Mouse (Mus musculus): ENCODE data around the gene Svs5. TPM values are rescaled to one million over a fixed set of nuclear protein-coding genes. Genes with fewer than 3 reads are reported as not detected.

Gene Svs5
- polyA plus RNA-seq, 1 experiment from 2014 or later, result not detected

DNA sequence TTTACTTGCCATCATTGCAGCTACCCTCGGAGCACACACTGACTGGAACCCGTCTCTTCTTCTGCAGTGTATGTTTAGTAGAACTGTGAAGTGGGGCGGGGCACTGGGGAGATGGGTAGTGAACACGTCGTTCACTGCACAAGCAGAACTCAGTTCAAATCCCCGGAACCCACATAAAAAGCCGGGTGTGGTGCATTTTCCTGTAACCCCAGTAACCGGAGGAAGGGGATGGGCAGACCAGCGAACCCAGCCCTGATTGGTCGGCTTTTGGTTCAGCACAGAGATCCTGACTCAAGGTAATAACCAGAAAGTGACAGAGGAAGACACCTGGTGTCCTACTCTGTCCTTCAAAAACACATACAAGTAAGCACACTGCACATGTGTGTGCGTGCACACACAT, 20.8 kb downstream of the Svs5 start:
- Histone ChIP-seq H3K9me3 (ENCODE audit: control insufficient read depth, low read length) (no peaks in the 10 kb centered on the region), H3K27ac (ENCODE audit: low read depth, low read length) (no peak overlapping the region), H3K4me1 (ENCODE audit: control insufficient read depth, insufficient read depth, low read depth, low read length) (no peaks in the 10 kb centered on the region), H3K9ac (ENCODE audit: low read depth, low read length) (no peak overlapping the region), H3K27me3 (replicated peaks; ENCODE audit: control insufficient read depth, insufficient read depth, low read length) (no peaks in the 10 kb centered on the region), H3K4me2 (ENCODE audit: low read length) (no peak overlapping the region), H3K36me3 (ENCODE audit: control insufficient read depth, insufficient read depth, low read length) (no peaks in the 10 kb centered on the region), H3K4me3 (ENCODE audit: low read length) (no peak overlapping the region)
- WGBS, result 94% methylated on average over 11 of the region's 11 CpGs
- ATAC-seq, result no peak

DNA sequence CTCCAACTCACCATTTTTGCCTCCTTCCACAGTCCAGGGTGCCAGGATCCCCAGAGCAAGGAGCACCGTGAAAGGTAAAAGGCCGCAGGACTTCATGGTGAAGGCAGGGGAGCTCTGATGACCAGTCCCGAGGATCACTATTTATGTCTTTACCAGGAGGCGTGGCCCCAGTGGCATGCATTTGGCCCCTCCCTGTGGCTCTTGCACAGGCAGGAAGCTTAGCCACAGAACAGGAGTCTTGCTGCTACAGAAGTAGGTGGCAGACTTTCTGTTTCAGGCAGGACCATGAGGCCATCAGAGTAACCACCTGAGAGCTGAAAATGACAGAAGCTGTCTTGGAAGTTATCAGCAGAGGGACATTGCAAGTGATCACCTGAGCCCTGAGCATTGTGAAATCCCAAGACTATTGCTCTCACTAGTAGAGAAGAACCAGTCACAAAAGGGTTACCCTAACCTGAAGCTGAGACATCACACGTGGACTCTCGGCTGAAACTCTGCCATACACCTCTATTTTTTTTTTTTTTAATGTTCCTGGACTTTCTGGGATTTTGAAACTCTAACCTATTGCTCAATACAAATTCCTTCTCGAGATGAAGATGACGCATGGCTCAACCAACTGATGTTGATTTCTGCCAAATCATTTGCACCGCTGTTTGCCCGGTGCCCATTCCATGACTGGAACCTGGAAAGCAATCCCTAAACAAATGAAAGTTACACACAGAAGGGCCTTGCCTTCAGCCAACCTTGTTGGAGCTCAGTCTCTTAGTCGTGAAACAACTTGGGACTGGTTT, 23.8 kb downstream of the Svs5 start:
- no peak overlapping the region for H3K9ac ChIP-seq (ENCODE audit: low read depth, low read length)
- H3K36me3 ChIP-seq (ENCODE audit: control insufficient read depth, insufficient read depth, low read length), result no peaks in the 10 kb centered on the region
- WGBS, result 80% methylated on average over 11 of the region's 11 CpGs
- ATAC-seq, result no peak
- no peak overlapping the region for H3K4me3 ChIP-seq (ENCODE audit: low read length)
- H3K4me2 ChIP-seq (ENCODE audit: low read length), result no peak overlapping the region
- H3K27me3 ChIP-seq (replicated peaks; ENCODE audit: control insufficient read depth, insufficient read depth, low read length), result no peaks in the 10 kb centered on the region
- no peak overlapping the region for H3K27ac ChIP-seq (ENCODE audit: low read depth, low read length)
- no peaks in the 10 kb centered on the region for H3K9me3 ChIP-seq (ENCODE audit: control insufficient read depth, low read length)
- no peaks in the 10 kb centered on the region for H3K4me1 ChIP-seq (ENCODE audit: control insufficient read depth, insufficient read depth, low read depth, low read length)

DNA sequence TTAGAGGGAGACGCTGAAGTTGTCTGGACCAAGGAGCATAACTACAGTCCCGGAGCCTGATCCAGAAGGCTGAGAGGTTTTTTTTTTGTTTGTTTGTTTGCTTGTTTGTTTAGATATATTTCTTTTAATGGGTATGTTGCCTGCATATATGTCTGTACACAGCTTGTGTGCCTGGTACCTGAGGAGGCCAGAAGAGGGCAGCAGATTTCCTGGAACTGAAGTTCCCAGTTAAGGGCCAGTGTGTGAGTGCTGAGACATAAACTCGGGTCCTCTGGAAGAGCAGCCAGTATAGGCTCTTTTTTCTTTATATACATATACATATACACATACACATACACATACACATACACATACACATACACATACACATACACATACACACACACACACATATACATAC, 25.8 kb downstream of the Svs5 start:
- H3K27ac ChIP-seq (ENCODE audit: low read depth, low read length), result no peak overlapping the region

DNA sequence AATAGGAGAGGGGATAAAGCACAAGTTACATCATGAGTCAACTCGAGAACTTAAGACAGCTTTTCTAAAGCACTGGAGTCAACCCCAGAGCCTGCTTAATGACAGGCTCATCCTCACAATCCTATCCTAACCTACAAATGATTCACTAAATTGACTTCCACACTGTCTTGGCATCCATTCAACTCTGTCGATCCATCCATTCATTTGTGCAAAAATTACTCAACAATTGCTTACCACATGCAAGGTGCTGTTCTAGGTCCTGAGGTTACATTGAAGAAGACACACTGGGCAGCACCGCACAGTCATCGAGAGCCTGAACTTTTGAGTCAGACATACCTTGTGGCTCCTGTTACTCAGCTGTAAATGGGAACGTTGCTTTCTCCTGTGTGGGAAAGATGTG, 26.5 kb downstream of the Svs5 start:
- Histone ChIP-seq H3K9ac (ENCODE audit: low read depth, low read length) (no peak overlapping the region), H3K27ac (ENCODE audit: low read depth, low read length) (no peak overlapping the region), H3K4me1 (ENCODE audit: control insufficient read depth, insufficient read depth, low read depth, low read length) (no peaks in the 10 kb centered on the region), H3K9me3 (ENCODE audit: control insufficient read depth, low read length) (no peaks in the 10 kb centered on the region), H3K4me2 (ENCODE audit: low read length) (no peak overlapping the region), H3K27me3 (replicated peaks; ENCODE audit: control insufficient read depth, insufficient read depth, low read length) (no peaks in the 10 kb centered on the region), H3K4me3 (ENCODE audit: low read length) (no peak overlapping the region), H3K36me3 (ENCODE audit: control insufficient read depth, insufficient read depth, low read length) (no peaks in the 10 kb centered on the region)
- WGBS, result 79% methylated on average over 5 of the region's 5 CpGs
- ATAC-seq, result no peak

More for the DNA sequence above, 25.8 kb downstream of the Svs5 start:
- Histone ChIP-seq H3K27me3 (replicated peaks; ENCODE audit: control insufficient read depth, insufficient read depth, low read length) (no peaks in the 10 kb centered on the region), H3K4me1 (ENCODE audit: control insufficient read depth, insufficient read depth, low read depth, low read length) (no peaks in the 10 kb centered on the region), H3K9ac (ENCODE audit: low read depth, low read length) (no peak overlapping the region), H3K36me3 (ENCODE audit: control insufficient read depth, insufficient read depth, low read length) (no peaks in the 10 kb centered on the region), H3K4me2 (ENCODE audit: low read length) (no peak overlapping the region), H3K9me3 (ENCODE audit: control insufficient read depth, low read length) (no peaks in the 10 kb centered on the region), H3K4me3 (ENCODE audit: low read length) (no peak overlapping the region)
- no peak for ATAC-seq
- 81% methylated on average over 3 of the region's 3 CpGs for WGBS

DNA sequence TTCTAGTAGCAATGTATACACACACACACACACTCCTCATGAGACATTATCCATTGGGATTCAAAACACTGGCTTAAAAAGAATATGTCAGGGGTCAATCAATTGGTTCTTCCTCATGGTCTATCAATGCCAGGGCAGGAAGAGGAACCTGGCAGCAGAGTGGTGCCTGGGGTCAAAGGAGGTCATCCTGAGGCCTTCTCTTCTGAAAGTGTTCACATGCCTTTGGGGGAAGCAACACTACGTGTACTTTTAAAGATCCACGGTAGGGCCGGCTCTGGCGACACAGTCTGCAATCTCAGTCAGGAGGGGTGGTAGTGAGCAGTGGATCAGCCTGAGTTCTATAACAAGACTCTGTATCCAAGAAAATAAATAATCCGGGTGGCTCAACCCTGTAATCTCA, 27.1 kb downstream of the Svs5 start:
- Histone ChIP-seq H3K4me3 (ENCODE audit: low read length) (no peak overlapping the region), H3K4me1 (ENCODE audit: control insufficient read depth, insufficient read depth, low read depth, low read length) (no peaks in the 10 kb centered on the region), H3K36me3 (ENCODE audit: control insufficient read depth, insufficient read depth, low read length) (no peaks in the 10 kb centered on the region), H3K27me3 (replicated peaks; ENCODE audit: control insufficient read depth, insufficient read depth, low read length) (no peaks in the 10 kb centered on the region), H3K4me2 (ENCODE audit: low read length) (no peak overlapping the region), H3K9ac (ENCODE audit: low read depth, low read length) (no peak overlapping the region), H3K27ac (ENCODE audit: low read depth, low read length) (no peak overlapping the region), H3K9me3 (ENCODE audit: control insufficient read depth, low read length) (no peaks in the 10 kb centered on the region)
- ATAC-seq, result no peak
- 70% methylated on average over 5 of the region's 5 CpGs for WGBS

DNA sequence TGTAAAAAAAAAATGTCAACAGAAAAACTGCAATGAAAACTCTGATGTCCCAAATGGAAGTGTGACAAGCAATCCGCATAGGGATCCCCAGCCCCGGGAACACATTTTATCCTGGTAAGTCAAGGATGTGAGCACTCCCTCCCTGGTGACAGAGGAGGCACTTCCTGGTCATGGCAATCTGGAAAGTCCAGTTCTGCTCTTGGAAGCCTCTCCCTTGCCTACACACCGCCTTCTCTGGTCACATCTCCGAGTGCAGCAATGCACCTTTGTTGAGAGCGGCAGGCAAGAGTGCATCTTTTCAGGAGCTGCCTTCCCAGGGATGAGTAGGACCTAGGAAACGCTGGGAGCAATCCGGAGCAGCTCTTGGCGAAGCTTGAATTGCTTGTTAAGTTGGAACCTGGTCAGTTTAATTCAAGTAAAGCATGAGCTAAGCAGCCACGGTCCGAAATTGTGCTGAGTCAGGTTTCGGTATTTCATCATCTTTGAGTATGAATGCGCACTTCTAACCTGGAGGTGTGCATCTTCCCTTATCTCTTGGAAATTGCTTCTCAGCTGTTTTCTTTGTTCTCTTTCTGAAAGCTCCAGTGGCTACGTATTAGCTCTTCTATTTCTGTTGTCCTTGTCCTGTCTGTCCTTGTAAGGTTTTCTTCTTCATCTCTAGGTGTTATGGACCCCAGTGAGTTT, 28.6 kb downstream of the Svs5 start:
- Histone ChIP-seq H3K9me3 (ENCODE audit: control insufficient read depth, low read length) (no peaks in the 10 kb centered on the region), H3K27ac (ENCODE audit: low read depth, low read length) (no peak overlapping the region), H3K4me1 (ENCODE audit: control insufficient read depth, insufficient read depth, low read depth, low read length) (no peaks in the 10 kb centered on the region), H3K4me3 (ENCODE audit: low read length) (no peak overlapping the region), H3K27me3 (replicated peaks; ENCODE audit: control insufficient read depth, insufficient read depth, low read length) (no peaks in the 10 kb centered on the region), H3K36me3 (ENCODE audit: control insufficient read depth, insufficient read depth, low read length) (no peaks in the 10 kb centered on the region), H3K4me2 (ENCODE audit: low read length) (no peak overlapping the region), H3K9ac (ENCODE audit: low read depth, low read length) (no peak overlapping the region)
- 29% methylated on average over 13 of the region's 13 CpGs for WGBS
- no peak for ATAC-seq

DNA sequence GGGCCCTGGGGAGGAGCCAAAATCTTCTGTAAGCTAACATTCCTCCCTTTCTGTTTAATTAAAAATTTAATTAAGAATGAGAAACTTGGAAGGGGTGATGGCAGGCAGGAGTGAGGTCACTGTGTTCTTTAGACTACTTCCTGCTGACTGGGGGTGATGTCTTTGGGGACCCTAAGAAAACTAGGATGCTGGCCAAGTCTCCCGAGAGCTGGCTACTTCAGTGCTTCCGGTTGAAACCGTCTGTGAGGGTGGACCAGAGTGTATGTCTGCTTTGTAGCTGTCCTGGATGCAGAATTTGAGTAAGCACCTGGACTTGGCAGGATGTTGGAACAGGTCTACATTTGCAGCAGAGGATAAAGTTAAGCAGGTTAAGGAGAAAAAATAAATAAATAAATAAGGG, 34.4 kb downstream of the Svs5 start:
- Histone ChIP-seq H3K27ac (ENCODE audit: low read depth, low read length) (no peak overlapping the region), H3K36me3 (ENCODE audit: control insufficient read depth, insufficient read depth, low read length) (no peaks in the 10 kb centered on the region), H3K9ac (ENCODE audit: low read depth, low read length) (no peak overlapping the region), H3K9me3 (ENCODE audit: control insufficient read depth, low read length) (no peaks in the 10 kb centered on the region), H3K4me1 (ENCODE audit: control insufficient read depth, insufficient read depth, low read depth, low read length) (no peaks in the 10 kb centered on the region), H3K4me3 (ENCODE audit: low read length) (no peak overlapping the region), H3K4me2 (ENCODE audit: low read length) (no peak overlapping the region), H3K27me3 (replicated peaks; ENCODE audit: control insufficient read depth, insufficient read depth, low read length) (no peaks in the 10 kb centered on the region)
- 58% methylated on average over 3 of the region's 3 CpGs for WGBS
- no peak for ATAC-seq

DNA sequence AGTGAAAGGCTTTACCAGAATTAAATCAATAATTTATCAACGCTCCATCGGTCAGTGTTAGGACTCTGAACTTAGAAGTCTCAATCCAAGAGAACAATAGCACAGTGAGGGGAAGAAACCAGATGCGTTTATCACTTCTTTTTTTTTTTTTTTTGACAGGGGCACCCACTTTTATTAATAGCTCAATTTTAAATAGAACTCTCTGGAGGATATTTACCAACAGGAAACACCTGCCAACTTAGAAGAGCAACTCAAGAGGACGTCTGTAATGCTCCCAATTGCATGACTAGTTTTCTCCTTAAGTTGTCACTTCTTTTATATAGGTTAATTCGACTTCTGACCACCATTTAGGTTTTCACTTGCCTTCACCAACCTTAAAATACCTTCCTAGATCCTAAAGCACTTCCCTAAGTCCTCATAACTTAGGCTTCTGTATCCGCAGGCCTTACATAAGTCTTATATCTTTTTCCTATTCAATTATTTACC, 36.1 kb downstream of the Svs5 start:
- no peaks in the 10 kb centered on the region for H3K36me3 ChIP-seq (ENCODE audit: control insufficient read depth, insufficient read depth, low read length)
- 75% methylated on average over 6 of the region's 6 CpGs for WGBS
- H3K27ac ChIP-seq (ENCODE audit: low read depth, low read length), result no peak overlapping the region
- H3K4me1 ChIP-seq (ENCODE audit: control insufficient read depth, insufficient read depth, low read depth, low read length), result no peaks in the 10 kb centered on the region
- no peak overlapping the region for H3K4me3 ChIP-seq (ENCODE audit: low read length)
- H3K9ac ChIP-seq (ENCODE audit: low read depth, low read length), result no peak overlapping the region
- no peak for ATAC-seq
- no peaks in the 10 kb centered on the region for H3K27me3 ChIP-seq (replicated peaks; ENCODE audit: control insufficient read depth, insufficient read depth, low read length)
- no peak overlapping the region for H3K4me2 ChIP-seq (ENCODE audit: low read length)
- H3K9me3 ChIP-seq (ENCODE audit: control insufficient read depth, low read length), result no peaks in the 10 kb centered on the region

DNA sequence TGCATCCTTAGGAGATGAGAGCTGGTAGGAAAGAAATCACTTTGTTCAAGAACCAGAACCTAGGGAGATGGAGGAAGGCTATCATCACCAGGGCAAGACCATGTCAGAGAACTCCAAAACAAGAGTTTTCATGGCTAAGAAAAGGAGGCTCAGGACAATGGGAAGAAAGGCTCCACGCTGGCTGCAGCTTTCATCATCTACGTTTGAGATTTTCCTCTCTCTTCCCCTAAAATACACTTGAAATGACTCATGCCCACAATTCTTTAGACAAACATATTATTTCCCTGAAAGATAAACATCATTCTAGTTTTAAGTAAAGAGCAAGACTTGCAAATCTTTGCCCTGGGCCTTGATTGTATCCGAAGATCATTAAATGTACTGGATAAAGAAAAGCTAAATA, 38.8 kb downstream of the Svs5 start:
- H3K4me2 ChIP-seq (ENCODE audit: low read length), result no peak overlapping the region
- no peak overlapping the region for H3K9ac ChIP-seq (ENCODE audit: low read depth, low read length)
- H3K9me3 ChIP-seq (ENCODE audit: control insufficient read depth, low read length), result no peaks in the 10 kb centered on the region
- ATAC-seq, result no peak
- no peak overlapping the region for H3K4me3 ChIP-seq (ENCODE audit: low read length)
- no peaks in the 10 kb centered on the region for H3K36me3 ChIP-seq (ENCODE audit: control insufficient read depth, insufficient read depth, low read length)
- WGBS, result 79% methylated on average over 3 of the region's 3 CpGs
- no peaks in the 10 kb centered on the region for H3K27me3 ChIP-seq (replicated peaks; ENCODE audit: control insufficient read depth, insufficient read depth, low read length)
- H3K4me1 ChIP-seq (ENCODE audit: control insufficient read depth, insufficient read depth, low read depth, low read length), result no peaks in the 10 kb centered on the region
- H3K27ac ChIP-seq (ENCODE audit: low read depth, low read length), result no peak overlapping the region
